Mouse (Mus musculus) liver, adult 2 months (tissue): ENCODE data around the gene 1700008O03Rik.

Experiments used
- CTCF ChIP-seq: fragments of 200-500 bp; IDR thresholded peaks from 2 replicates; pipeline ENCODE4 v1.5.1; 2011; ENCODE audit warnings: low read depth, low read length, control low read depth
- POLR2A ChIP-seq: fragments of 200-500 bp; IDR thresholded peaks from 2 replicates; pipeline ENCODE4 v1.6.1; 2011; ENCODE audit warnings: low read length, control low read depth; ENCODE audit not compliant: insufficient read depth; ENCODE audit errors: extremely low read depth

DNA sequence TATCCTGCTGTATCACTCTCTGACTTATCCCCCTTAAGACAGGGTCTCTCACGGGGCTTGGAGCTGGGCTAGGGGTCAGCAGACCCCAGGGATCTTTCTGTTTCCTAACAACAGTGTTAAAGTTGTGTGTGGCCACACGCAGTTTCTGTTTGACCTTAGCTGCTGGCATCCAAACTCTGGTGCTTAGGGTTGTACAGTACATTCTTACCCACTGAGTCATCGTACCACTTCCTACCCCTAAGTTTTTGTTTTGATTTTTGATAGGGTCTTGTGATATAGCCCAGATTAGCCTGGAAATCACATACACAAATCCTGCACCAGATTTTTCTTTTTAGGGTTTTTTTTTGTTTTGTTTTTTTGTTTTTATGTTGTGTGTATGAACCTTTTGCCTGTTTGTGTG is 53.3 kb downstream of the 1700008O03Rik start:
- no peak for TF ChIP-seq CTCF
- TF ChIP-seq POLR2A = no peak
